Mouse (Mus musculus): ENCODE data around the gene Zglp1. TPM values are rescaled to one million over a fixed set of nuclear protein-coding genes. Genes with fewer than 3 reads are reported as not detected.
"Not testable (repeated sequence)": the region's sequence is repeated elsewhere in the genome, so short reads cannot be mapped to it uniquely, and the experiment has no call there.

Gene Zglp1
- total and polyA plus RNA-seq, 3 experiments = 1.1 to 8.0 TPM; not detected in 1

DNA sequence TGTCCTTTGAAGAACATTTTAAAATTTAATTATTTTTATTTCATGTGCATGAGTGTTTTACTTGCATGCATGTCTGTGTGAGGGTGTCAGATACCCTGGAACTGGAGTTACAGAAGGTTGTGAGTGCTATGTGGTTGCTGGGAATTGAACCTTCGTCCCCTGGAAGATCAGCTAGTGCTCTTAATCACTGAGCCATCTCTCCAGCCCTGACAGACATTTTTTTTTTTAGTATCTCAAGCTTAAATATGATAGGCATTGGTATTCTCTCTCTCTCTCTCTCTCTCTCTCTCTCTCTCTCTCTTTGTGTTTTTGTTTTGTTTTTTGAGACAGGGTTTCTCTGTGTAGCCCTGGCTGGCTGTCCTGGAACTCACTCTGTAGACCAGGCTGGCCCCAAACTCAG is 22.1 kb downstream of the Zglp1 start:
- H3K9ac ChIP-seq (ENCODE audit: control insufficient read depth, low read depth, low read length, poor library complexity, severe bottlenecking); H3K4me3 ChIP-seq (ENCODE audit: control insufficient read depth in 1 of 2, insufficient read depth in 1 of 2, low read depth in 2 of 2, low read length in 2 of 2); H3K27me3 ChIP-seq (ENCODE audit: control insufficient read depth in 1 of 2, insufficient read depth in 2 of 2, low read length in 2 of 2); H3K27ac ChIP-seq (ENCODE audit: control insufficient read depth, low read depth, low read length); H3K9me3 ChIP-seq (replicated peaks; ENCODE audit: insufficient read depth, low read length); DNase-seq (ENCODE audit: low read depth, low spot score); H3K79me2 ChIP-seq (ENCODE audit: control insufficient read depth, insufficient read depth, low read length, poor library complexity): not testable (repeated sequence)
- 0 out of 2 replicates have a peak, but pooled peaks have one; percentile 10 for TF ChIP-seq SIN3A (IDR thresholded peaks at IDR 0.05; ENCODE audit: low read length)
- peak; percentile 85 for TF ChIP-seq TBP (IDR thresholded peaks at IDR 0.05; ENCODE audit: low read depth, low read length)
- TF ChIP-seq ZNF384 (IDR thresholded peaks at IDR 0.05; ENCODE audit: low read depth, low read length) = peak; percentile 53
- peaks cover 0 to 41% of the 10 kb centered on the region in 2 experiments; a peak in 2 of 4 replicates for H3K36me3 ChIP-seq (ENCODE audit: control insufficient read depth in 1 of 2, insufficient read depth in 2 of 2, low read length in 2 of 2)
- peaks cover 29 to 42% of the 10 kb centered on the region in 2 experiments for H3K4me1 ChIP-seq (ENCODE audit: control insufficient read depth in 1 of 2, insufficient read depth in 2 of 2, low read length in 2 of 2)

DNA sequence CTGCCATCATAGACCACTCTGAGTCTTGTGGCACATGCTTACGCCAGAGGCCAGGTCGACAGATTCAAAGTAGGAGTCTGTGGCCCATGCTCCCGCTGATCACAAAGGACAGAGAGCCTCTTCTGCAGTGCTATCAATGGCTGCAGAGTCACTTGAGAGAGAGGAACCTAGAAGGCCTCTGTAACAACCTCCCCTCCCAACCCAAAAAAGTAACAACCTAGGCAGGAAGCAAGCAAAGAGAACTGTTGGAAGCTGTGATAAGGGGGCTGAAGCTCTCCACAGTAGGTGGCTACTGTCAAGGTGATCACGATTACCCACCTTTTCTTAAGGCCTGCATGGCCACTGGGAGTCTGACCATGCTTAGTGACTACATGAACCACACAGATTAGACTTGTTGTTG is 23.3 kb downstream of the Zglp1 start:
- Histone ChIP-seq H3K9me3 (replicated peaks; ENCODE audit: insufficient read depth, low read length) (no peaks in the 10 kb centered on the region), H3K27ac (ENCODE audit: control insufficient read depth, low read depth, low read length) (peak overlapping the region; percentile 19), H3K4me3 (ENCODE audit: control insufficient read depth in 1 of 2, insufficient read depth in 1 of 2, low read depth in 2 of 2, low read length in 2 of 2) (no peak overlapping the region), H3K4me1 (ENCODE audit: control insufficient read depth in 1 of 2, insufficient read depth in 2 of 2, low read length in 2 of 2) (peaks cover 29 to 51% of the 10 kb centered on the region in 2 experiments), H3K79me2 (ENCODE audit: control insufficient read depth, insufficient read depth, low read length, poor library complexity) (no peaks in the 10 kb centered on the region), H3K9ac (ENCODE audit: control insufficient read depth, low read depth, low read length, poor library complexity, severe bottlenecking) (peak overlapping the region; percentile 3; the same call in 1 of the 2 replicates), H3K36me3 (ENCODE audit: control insufficient read depth in 1 of 2, insufficient read depth in 2 of 2, low read length in 2 of 2) (peaks cover 0 to 46% of the 10 kb centered on the region in 2 experiments; a peak in 2 of 4 replicates), H3K27me3 (ENCODE audit: control insufficient read depth in 1 of 2, insufficient read depth in 2 of 2, low read length in 2 of 2) (no peaks in the 10 kb centered on the region)
- peak; percentile 94 for DNase-seq (ENCODE audit: low read depth, low spot score)
- TF ChIP-seq GABPA (IDR thresholded peaks at IDR 0.05; ENCODE audit: low read depth, low read length) (no peak), JUND (IDR thresholded peaks at IDR 0.05; ENCODE audit: low read depth, low read length) (no peak), POLR2A (IDR thresholded peaks at IDR 0.05; ENCODE audit: control insufficient read depth in 1 of 2, insufficient read depth in 1 of 2, low read depth in 1 of 2, low read length in 2 of 2, poor library complexity in 1 of 2) (peak in 1 of 2 experiments; percentile 46; a peak in 1 of 4 replicates), HCFC1 (IDR thresholded peaks at IDR 0.05; ENCODE audit: low read depth, low read length) (peak; percentile 64; the same call in 1 of the 2 replicates), MYC (IDR thresholded peaks at IDR 0.05; ENCODE audit: low read depth, low read length) (peak; percentile 65), TAL1 (IDR thresholded peaks at IDR 0.05; ENCODE audit: low read length) (peak; percentile 78), GATA1 (IDR thresholded peaks at IDR 0.05; ENCODE audit: low read depth, low read length) (peak; percentile 88), ZKSCAN1 (IDR thresholded peaks at IDR 0.05; ENCODE audit: low read depth, low read length) (no peak), NELFE (IDR thresholded peaks at IDR 0.05; ENCODE audit: low read depth, low read length) (peak; percentile 34; the same call in 1 of the 2 replicates), MXI1 (IDR thresholded peaks at IDR 0.05; ENCODE audit: low read depth, low read length) (peak; percentile 55; the same call in 1 of the 2 replicates), ELF1 (IDR thresholded peaks at IDR 0.05; ENCODE audit: low read depth, low read length) (peak; percentile 57; the same call in 1 of the 2 replicates), MAX (IDR thresholded peaks at IDR 0.05; ENCODE audit: low read length) (peak; percentile 57; the same call in 1 of the 2 replicates), RCOR1 (IDR thresholded peaks at IDR 0.05; ENCODE audit: low read depth, low read length) (peak; percentile 89), SIN3A (IDR thresholded peaks at IDR 0.05; ENCODE audit: low read length) (peak; percentile 78), ETS1 (IDR thresholded peaks at IDR 0.05; ENCODE audit: low read depth, low read length) (peak; percentile 36; the same call in 1 of the 2 replicates), SMC3 (IDR thresholded peaks at IDR 0.05; ENCODE audit: low read depth, low read length) (no peak), TCF12 (IDR thresholded peaks at IDR 0.05; ENCODE audit: low read depth, low read length) (peak; percentile 70), MYB (IDR thresholded peaks at IDR 0.05; ENCODE audit: low read depth, low read length) (0 out of 2 replicates have a peak, but pooled peaks have one; percentile 40), CHD1 (IDR thresholded peaks at IDR 0.05; ENCODE audit: low read depth, low read length) (no peak), ZNF384 (IDR thresholded peaks at IDR 0.05; ENCODE audit: low read depth, low read length) (peak; percentile 50; the same call in 1 of the 2 replicates), POLR2AphosphoS5 (IDR thresholded peaks at IDR 0.05; ENCODE audit: borderline replicate concordance, low read depth, low read length) (peak; percentile 80; the same call in 1 of the 2 replicates), MAZ (IDR thresholded peaks at IDR 0.05; ENCODE audit: low read depth, low read length) (peak; percentile 95), TBP (IDR thresholded peaks at IDR 0.05; ENCODE audit: low read depth, low read length) (peak; percentile 77), EP300 (IDR thresholded peaks at IDR 0.05; ENCODE audit: low read depth in 1 of 2, low read length in 2 of 2) (peak; percentile 88), MAFK (IDR thresholded peaks at IDR 0.05; ENCODE audit: borderline replicate concordance, low read depth, low read length) (no peak)

All from MEL (cell line).